Mouse (Mus musculus): Measurements from ENCODE around the gene Lpp. TPM values are rescaled to one million over a fixed set of nuclear protein-coding genes. Genes with fewer than 3 reads are reported as not detected.

The Lpp gene
- polyA plus RNA-seq, 1 experiment from 2014 or later, result 51.0 TPM

- WGBS, result 91% methylated on average over 4 of the region's 4 CpGs
- Histone ChIP-seq H3K4me3 (no peak overlapping the region), H3K9me3 (no peaks in the 10 kb centered on the region), H3K9ac (no peak overlapping the region), H3K4me1 (peaks cover 9% of the 10 kb centered on the region), H3K27ac (no peak overlapping the region), H3K27me3 (no peaks in the 10 kb centered on the region), H3K36me3 (peaks cover 30% of the 10 kb centered on the region), H3K4me2 (no peak overlapping the region)
- ATAC-seq (ENCODE audit: insufficient number of reproducible peaks, low FRiP score, low TSS enrichment, low read depth), result no peak
These were observed 9.5 kb downstream of the Lpp start for GRCm38 (mm10) chr16:24402801-24403200.

- H3K9me3 ChIP-seq, result no peaks in the 10 kb centered on the region
These were observed 10.6 kb downstream of the Lpp start for GRCm38 (mm10) chr16:24403733-24404380.

GRCm38 (mm10) chr16:24406521-24406920 lies 13.2 kb downstream of the Lpp start:
- no peak overlapping the region for H3K4me2 ChIP-seq
- peaks cover 32% of the 10 kb centered on the region for H3K36me3 ChIP-seq
- H3K4me1 ChIP-seq, result no peaks in the 10 kb centered on the region
- H3K27ac ChIP-seq, result no peak overlapping the region
- H3K9me3 ChIP-seq, result no peaks in the 10 kb centered on the region
- no peak overlapping the region for H3K4me3 ChIP-seq
- H3K9ac ChIP-seq, result no peak overlapping the region
- WGBS, result 90% methylated on average over 2 of the region's 2 CpGs
- H3K27me3 ChIP-seq, result no peaks in the 10 kb centered on the region
- no peak for ATAC-seq (ENCODE audit: insufficient number of reproducible peaks, low FRiP score, low TSS enrichment, low read depth)

More at GRCm38 (mm10) chr16:24403733-24404380, 10.6 kb downstream of the Lpp start:
- WGBS, result 87% methylated on average over 8 of the region's 8 CpGs
- no peak overlapping the region for H3K4me3 ChIP-seq
- no peak overlapping the region for H3K9ac ChIP-seq
- peaks cover 30% of the 10 kb centered on the region for H3K36me3 ChIP-seq
- no peak for ATAC-seq (ENCODE audit: insufficient number of reproducible peaks, low FRiP score, low TSS enrichment, low read depth)
- H3K27ac ChIP-seq, result no peak overlapping the region
- no peaks in the 10 kb centered on the region for H3K27me3 ChIP-seq
- H3K4me1 ChIP-seq, result peaks cover 2% of the 10 kb centered on the region; the same call in 1 of the 2 replicates
- H3K4me2 ChIP-seq, result no peak overlapping the region

GRCm38 (mm10) chr16:24411281-24411680 lies 18.0 kb downstream of the Lpp start:
- H3K4me3 ChIP-seq, result no peak overlapping the region
- no peak for ATAC-seq (ENCODE audit: insufficient number of reproducible peaks, low FRiP score, low TSS enrichment, low read depth)
- H3K4me1 ChIP-seq, result no peaks in the 10 kb centered on the region
- H3K36me3 ChIP-seq, result peaks cover 18% of the 10 kb centered on the region
- H3K9ac ChIP-seq, result no peak overlapping the region
- H3K27me3 ChIP-seq, result no peaks in the 10 kb centered on the region
- no peak overlapping the region for H3K27ac ChIP-seq
- WGBS, result 85% methylated on average over 6 of the region's 6 CpGs
- H3K9me3 ChIP-seq, result no peaks in the 10 kb centered on the region
- H3K4me2 ChIP-seq, result no peak overlapping the region

GRCm38 (mm10) chr16:24412193-24412592 lies 18.9 kb downstream of the Lpp start:
- no peak for ATAC-seq (ENCODE audit: insufficient number of reproducible peaks, low FRiP score, low TSS enrichment, low read depth)
- Histone ChIP-seq H3K9ac (no peak overlapping the region), H3K27ac (no peak overlapping the region), H3K27me3 (no peaks in the 10 kb centered on the region), H3K4me1 (peaks cover 1% of the 10 kb centered on the region; the same call in 1 of the 2 replicates), H3K36me3 (peaks cover 19% of the 10 kb centered on the region), H3K4me3 (no peak overlapping the region), H3K9me3 (no peaks in the 10 kb centered on the region), H3K4me2 (no peak overlapping the region)
- 86% methylated on average over 5 of the region's 5 CpGs for WGBS

GRCm38 (mm10) chr16:24413059-24413458 lies 19.8 kb downstream of the Lpp start:
- Histone ChIP-seq H3K9me3 (no peaks in the 10 kb centered on the region), H3K27me3 (no peaks in the 10 kb centered on the region), H3K36me3 (peaks cover 19% of the 10 kb centered on the region), H3K4me1 (peaks cover 10% of the 10 kb centered on the region), H3K4me3 (no peak overlapping the region), H3K4me2 (no peak overlapping the region), H3K9ac (no peak overlapping the region), H3K27ac (no peak overlapping the region)
- 91% methylated on average over 4 of the region's 4 CpGs for WGBS
- ATAC-seq (ENCODE audit: insufficient number of reproducible peaks, low FRiP score, low TSS enrichment, low read depth), result no peak

- Histone ChIP-seq H3K9ac (no peak overlapping the region), H3K4me2 (no peak overlapping the region), H3K4me1 (peaks cover 18% of the 10 kb centered on the region), H3K36me3 (peaks cover 17% of the 10 kb centered on the region), H3K9me3 (no peaks in the 10 kb centered on the region), H3K4me3 (no peak overlapping the region), H3K27ac (no peak overlapping the region), H3K27me3 (no peaks in the 10 kb centered on the region)
- ATAC-seq (ENCODE audit: insufficient number of reproducible peaks, low FRiP score, low TSS enrichment, low read depth), result no peak
- 43% methylated on average over 4 of the region's 4 CpGs for WGBS
These were observed 24.7 kb downstream of the Lpp start for GRCm38 (mm10) chr16:24418022-24418421.

- Histone ChIP-seq H3K4me2 (no peak overlapping the region), H3K9ac (no peak overlapping the region), H3K36me3 (peaks cover 13% of the 10 kb centered on the region), H3K27ac (no peak overlapping the region), H3K27me3 (no peaks in the 10 kb centered on the region), H3K9me3 (no peaks in the 10 kb centered on the region), H3K4me3 (no peak overlapping the region), H3K4me1 (peaks cover 24% of the 10 kb centered on the region)
- 65% methylated on average over 5 of the region's 5 CpGs for WGBS
- ATAC-seq (ENCODE audit: insufficient number of reproducible peaks, low FRiP score, low TSS enrichment, low read depth), result no peak
These were observed 27.4 kb downstream of the Lpp start for GRCm38 (mm10) chr16:24420603-24421120.

- 75% methylated on average over 4 of the region's 4 CpGs for WGBS
- no peak for ATAC-seq (ENCODE audit: insufficient number of reproducible peaks, low FRiP score, low TSS enrichment, low read depth)
- H3K9ac ChIP-seq, result no peak overlapping the region
These were observed 28.5 kb downstream of the Lpp start for GRCm38 (mm10) chr16:24421687-24422418.

GRCm38 (mm10) chr16:24423196-24423595 lies 29.9 kb downstream of the Lpp start:
- no peak overlapping the region for H3K27ac ChIP-seq
- no peak for ATAC-seq (ENCODE audit: insufficient number of reproducible peaks, low FRiP score, low TSS enrichment, low read depth)
- no peaks in the 10 kb centered on the region for H3K27me3 ChIP-seq
- H3K9ac ChIP-seq, result no peak overlapping the region
- no peaks in the 10 kb centered on the region for H3K9me3 ChIP-seq
- H3K4me2 ChIP-seq, result no peak overlapping the region
- H3K4me3 ChIP-seq, result no peak overlapping the region
- H3K4me1 ChIP-seq, result peaks cover 22% of the 10 kb centered on the region
- 85% methylated on average over 4 of the region's 4 CpGs for WGBS
- H3K36me3 ChIP-seq, result no peaks in the 10 kb centered on the region

More at GRCm38 (mm10) chr16:24421687-24422418, 28.5 kb downstream of the Lpp start:
- Histone ChIP-seq H3K27me3 (no peaks in the 10 kb centered on the region), H3K27ac (no peak overlapping the region), H3K9me3 (no peaks in the 10 kb centered on the region), H3K4me1 (peaks cover 24% of the 10 kb centered on the region), H3K36me3 (0 out of 2 replicates have a peak, but pooled peaks cover 2% of the 10 kb centered on the region), H3K4me3 (no peak overlapping the region), H3K4me2 (no peak overlapping the region)

- WGBS, result 73% methylated on average over 4 of the region's 4 CpGs
- Histone ChIP-seq H3K9me3 (no peaks in the 10 kb centered on the region), H3K27me3 (no peaks in the 10 kb centered on the region), H3K4me2 (no peak overlapping the region), H3K36me3 (no peaks in the 10 kb centered on the region), H3K9ac (no peak overlapping the region), H3K4me1 (peaks cover 23% of the 10 kb centered on the region), H3K27ac (no peak overlapping the region), H3K4me3 (no peak overlapping the region)
- no peak for ATAC-seq (ENCODE audit: insufficient number of reproducible peaks, low FRiP score, low TSS enrichment, low read depth)
These were observed 30.4 kb downstream of the Lpp start for GRCm38 (mm10) chr16:24423751-24424150.

- WGBS, result 51% methylated on average over 12 of the region's 12 CpGs
- peaks cover 30% of the 10 kb centered on the region for H3K4me1 ChIP-seq
- H3K27ac ChIP-seq, result peak overlapping the region; percentile 12
- no peaks in the 10 kb centered on the region for H3K9me3 ChIP-seq
- H3K9ac ChIP-seq, result no peak overlapping the region
- no peaks in the 10 kb centered on the region for H3K27me3 ChIP-seq
- H3K4me3 ChIP-seq, result no peak overlapping the region
- H3K4me2 ChIP-seq, result no peak overlapping the region
- no peak for ATAC-seq (ENCODE audit: insufficient number of reproducible peaks, low FRiP score, low TSS enrichment, low read depth)
- H3K36me3 ChIP-seq, result no peaks in the 10 kb centered on the region
These were observed 31.2 kb downstream of the Lpp start for GRCm38 (mm10) chr16:24424356-24424977.

Measured in limb, embryonic 15.5 days (tissue).